Mouse (Mus musculus): ENCODE results near the gene Lypla2. TPM values are rescaled to one million over a fixed set of nuclear protein-coding genes. Genes with fewer than 3 reads are reported as not detected.

Lypla2 gene
- total and polyA plus RNA-seq, 3 experiments, result 54.9 to 91.8 (median 57.2) TPM

DNA sequence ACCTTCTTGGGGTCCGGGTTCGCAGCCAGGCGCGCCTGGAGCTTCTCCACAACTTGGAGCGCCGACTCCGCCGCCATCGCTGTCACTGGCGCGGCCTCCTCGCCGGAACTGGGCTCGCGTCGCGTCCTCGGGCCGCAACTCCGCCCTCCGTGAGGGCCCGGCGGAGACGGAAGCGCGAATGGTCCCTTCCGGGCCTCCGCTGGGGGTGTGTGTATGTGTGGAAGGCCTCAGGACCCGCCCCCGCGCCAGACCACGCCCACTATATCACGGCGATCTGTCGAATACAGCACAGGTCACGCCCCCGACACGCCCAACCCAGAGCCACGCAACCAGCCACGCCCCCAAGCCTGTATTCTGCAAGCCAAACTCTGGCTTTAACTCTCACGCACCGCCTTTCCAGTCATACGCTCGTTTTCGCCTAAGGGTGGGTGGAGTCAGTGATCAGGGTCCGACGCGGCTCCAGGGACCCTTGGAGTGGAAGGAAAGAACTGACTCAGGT, 49.2 kb upstream of the Lypla2 start, which contains the start of gene Eloa:
Gene Eloa, minus strand, starts transcription at position 215 of the 499 bp plus-strand sequence.
- dilution Hi-C loops (cut with MboI; ENCODE audit: extremely low pct_ligation_motif_present, extremely low pct_unique_long_range_greater_than_20kb, low sequenced_read_pairs), result no loop called here
- Histone ChIP-seq H3K4me2 (ENCODE audit: insufficient read depth, low read depth, poor library complexity, severe bottlenecking) (peak within 1 kb of the TSS; percentile 76), H3K4me1 (ENCODE audit: control insufficient read depth in 1 of 2, insufficient read depth in 2 of 2) (peaks cover 2 to 31% of the 10 kb centered on the region in 2 experiments), H3K9ac (ENCODE audit: insufficient read depth, low read depth) (peak within 1 kb of the TSS; percentile 97), H3K79me2 (replicated peaks; ENCODE audit: control insufficient read depth, extremely low read depth, insufficient read depth, poor library complexity, severe bottlenecking) (peaks cover 48% of the 10 kb centered on the region), H3K27me3 (replicated peaks) (no peaks in the 10 kb centered on the region), H3K27ac (ENCODE audit: insufficient read depth, low read depth) (peak within 1 kb of the TSS; percentile 39), H3K4me3 (replicated peaks in 1 of 3; ENCODE audit: low read depth in 2 of 3, low read length in 2 of 3, poor library complexity in 1 of 3) (peak within 1 kb of the TSS; percentile 88 to 97 (median 94)), H3K9me3 (replicated peaks; ENCODE audit: low read length) (peaks cover 3% of the 10 kb centered on the region), H3K36me3 (replicated peaks in 1 of 2; ENCODE audit: control insufficient read depth in 1 of 2, insufficient read depth in 1 of 2, low read length in 1 of 2) (peaks cover 5 to 22% of the 10 kb centered on the region in 2 experiments)
- peak; percentile 99 for DNase-seq (ENCODE audit: extremely low read depth)
- TF ChIP-seq CHD2 (IDR thresholded peaks at IDR 0.05; ENCODE audit: low read length) (no peak), ZMIZ1 (IDR thresholded peaks at IDR 0.05; ENCODE audit: low read depth, low read length) (no peak; the same call in 1 of the 2 replicates), HCFC1 (IDR thresholded peaks at IDR 0.05; ENCODE audit: low read depth, low read length) (peak; percentile 86), MXI1 (IDR thresholded peaks at IDR 0.05; ENCODE audit: low read depth, low read length) (peak; percentile 28; the same call in 1 of the 2 replicates), UBTF (IDR thresholded peaks at IDR 0.05; ENCODE audit: low read depth, low read length) (no peak; the same call in 1 of the 2 replicates), MAX (IDR thresholded peaks at IDR 0.05; ENCODE audit: low read length) (no peak), CHD1 (IDR thresholded peaks at IDR 0.05; ENCODE audit: low read depth, low read length) (no peak), E2F4 (IDR thresholded peaks at IDR 0.05; ENCODE audit: insufficient replicate concordance, low read depth, low read length) (no peak), BHLHE40 (IDR thresholded peaks at IDR 0.05; ENCODE audit: low read depth, low read length) (no peak), POLR2A (IDR thresholded peaks at IDR 0.05; ENCODE audit: low read depth, low read length) (peak; percentile 78), CTCF (conservative IDR thresholded peaks at IDR 0.05 in 1 of 2, IDR thresholded peaks at IDR 0.05 in 1 of 2; ENCODE audit: low read depth in 2 of 2, low read length in 2 of 2) (no peak), GABPA (IDR thresholded peaks at IDR 0.05; ENCODE audit: insufficient replicate concordance, low read depth, low read length) (no peak), USF1 (IDR thresholded peaks at IDR 0.05; ENCODE audit: low read depth, low read length) (no peak), NELFE (IDR thresholded peaks at IDR 0.05; ENCODE audit: low read depth, low read length) (peak; percentile 71; the same call in 1 of the 2 replicates), SMC3 (IDR thresholded peaks at IDR 0.05; ENCODE audit: low read depth, low read length) (no peak), ELF1 (IDR thresholded peaks at IDR 0.05; ENCODE audit: low read depth, low read length) (peak; percentile 90), MAZ (IDR thresholded peaks at IDR 0.05; ENCODE audit: low read depth, low read length) (0 out of 2 replicates have a peak, but pooled peaks have one; percentile 40), ZC3H11A (IDR thresholded peaks at IDR 0.05; ENCODE audit: low read depth, low read length) (no peak), TCF12 (IDR thresholded peaks at IDR 0.05; ENCODE audit: low read depth, low read length) (peak; percentile 87), ZNF384 (IDR thresholded peaks at IDR 0.05; ENCODE audit: low read depth, low read length) (no peak), EP300 (IDR thresholded peaks at IDR 0.05; ENCODE audit: low read length) (no peak), TBP (conservative IDR thresholded peaks at IDR 0.05; ENCODE audit: low read depth, low read length) (peak; percentile 75), PAX5 (IDR thresholded peaks at IDR 0.05; ENCODE audit: low read length) (no peak), SIN3A (IDR thresholded peaks at IDR 0.05; ENCODE audit: low read length) (no peak; the same call in 1 of the 2 replicates), JUND (conservative IDR thresholded peaks at IDR 0.05; ENCODE audit: low read depth, low read length) (no peak), RAD21 (IDR thresholded peaks at IDR 0.05; ENCODE audit: low read depth, low read length) (no peak; the same call in 1 of the 2 replicates), RCOR1 (conservative IDR thresholded peaks at IDR 0.05; ENCODE audit: low read depth, low read length) (no peak), KAT2A (IDR thresholded peaks at IDR 0.05; ENCODE audit: insufficient replicate concordance, low read length) (peak; percentile 60; the same call in 1 of the 2 replicates), ZKSCAN1 (IDR thresholded peaks at IDR 0.05; ENCODE audit: borderline replicate concordance, low read depth, low read length) (no peak), ETS1 (conservative IDR thresholded peaks at IDR 0.05; ENCODE audit: low read depth, low read length) (no peak; the same call in 1 of the 2 replicates), MEF2A (IDR thresholded peaks at IDR 0.05; ENCODE audit: borderline replicate concordance, low read depth, low read length) (no peak), NRF1 (IDR thresholded peaks at IDR 0.05; ENCODE audit: low read depth, low read length) (peak; percentile 55), POLR2AphosphoS2 (IDR thresholded peaks at IDR 0.05; ENCODE audit: low read depth, low read length) (peak; percentile 49; the same call in 1 of the 2 replicates), MYC (IDR thresholded peaks at IDR 0.05; ENCODE audit: low read depth, low read length) (no peak), JUN (IDR thresholded peaks at IDR 0.05; ENCODE audit: insufficient read depth, low read depth, low read length) (no peak), USF2 (conservative IDR thresholded peaks at IDR 0.05; ENCODE audit: low read depth, low read length) (no peak), MAFK (IDR thresholded peaks at IDR 0.05; ENCODE audit: insufficient replicate concordance, low read length) (no peak), IRF4 (IDR thresholded peaks at IDR 0.05; ENCODE audit: low read depth, low read length) (no peak; the same call in 1 of the 2 replicates)
- in situ Hi-C loops (cut with MboI; ENCODE audit: low pct_ligation_motif_present, low pct_unique_long_range_greater_than_20kb, low sequenced_read_pairs), result no loop called here
